Mouse (Mus musculus) heart, postnatal 14 days (tissue): ENCODE results near the gene Clasp2. TPM values are rescaled to one million over a fixed set of nuclear protein-coding genes. Genes with fewer than 3 reads are reported as not detected.
"Not testable (repeated sequence)": the region's sequence is repeated elsewhere in the genome, so short reads cannot be mapped to it uniquely, and the experiment has no call there.

ENCODE experiments used
- DNase-seq, 2 experiments: peaks; one replicate each; pipeline ENCODE4 v3.0.0; 2021 to 2022
- intact Hi-C: fragments of 180-260 bp; cut with DNase I; formaldehyde crosslinking; loops from one replicate; pipeline ENCODE4 v1.15.1; 2025
- total RNA-seq, 2 experiments: library from RNA; stranded (reverse); gene quantifications; 2 replicates each; pipeline ENCODE4 v1.2.3; 2021

Clasp2 gene
- total RNA-seq, 2 experiments from 2014 or later: 49.1 to 50.3 TPM

GRCm38 (mm10) chr9:113811327-113811726 is 70.1 kb downstream of the Clasp2 start:
- intact Hi-C loops: no loop called here
- DNase-seq: no peak

GRCm38 (mm10) chr9:113811957-113812670 is 70.8 kb downstream of the Clasp2 start:
- no peak for DNase-seq
- intact Hi-C loops: no loop called here

- no peak for DNase-seq
- intact Hi-C loops: no loop called here
Observed at GRCm38 (mm10) chr9:113812671-113813001, 71.4 kb downstream of the Clasp2 start.

- no peak for DNase-seq
- intact Hi-C loops: no loop called here
Observed at GRCm38 (mm10) chr9:113813086-113813485, 71.8 kb downstream of the Clasp2 start.

GRCm38 (mm10) chr9:113815836-113816235 is 74.6 kb downstream of the Clasp2 start:
- intact Hi-C loops: no loop called here
- DNase-seq: no peak

GRCm38 (mm10) chr9:113822150-113822549 is 80.9 kb downstream of the Clasp2 start:
- intact Hi-C loops: loop anchor here (5.0 kb wide), 1 partner anchor 80 kb away; the partner anchor contains the start of gene Clasp2
- DNase-seq: no peak

GRCm38 (mm10) chr9:113828719-113829118 is 87.4 kb downstream of the Clasp2 start:
- intact Hi-C loops: no loop called here
- no peak for DNase-seq

- DNase-seq: no peak
- intact Hi-C loops: no loop called here
Observed at GRCm38 (mm10) chr9:113830219-113830618, 88.9 kb downstream of the Clasp2 start.

GRCm38 (mm10) chr9:113833481-113833880 is 92.2 kb downstream of the Clasp2 start:
- intact Hi-C loops: no loop called here
- DNase-seq: no peak

GRCm38 (mm10) chr9:113837001-113837400 is 95.7 kb downstream of the Clasp2 start:
- no peak for DNase-seq
- intact Hi-C loops: no loop called here

GRCm38 (mm10) chr9:113837461-113837860 is 96.2 kb downstream of the Clasp2 start:
- DNase-seq: no peak
- intact Hi-C loops: no loop called here

GRCm38 (mm10) chr9:113844029-113844428 is 102.8 kb downstream of the Clasp2 start:
- intact Hi-C loops: no loop called here
- DNase-seq: no peak

- intact Hi-C loops: no loop called here
- no peak for DNase-seq
Observed at GRCm38 (mm10) chr9:113855441-113855840, 114.2 kb downstream of the Clasp2 start.

GRCm38 (mm10) chr9:113857281-113857928 is 116.1 kb downstream of the Clasp2 start:
- intact Hi-C loops: no loop called here
- no peak for DNase-seq

- intact Hi-C loops: no loop called here
- no peak for DNase-seq
Observed at GRCm38 (mm10) chr9:113857929-113858440, 116.7 kb downstream of the Clasp2 start.

GRCm38 (mm10) chr9:113859420-113859819 is 118.1 kb downstream of the Clasp2 start:
- intact Hi-C loops: no loop called here
- DNase-seq: no peak

GRCm38 (mm10) chr9:113863370-113863999 is 122.2 kb downstream of the Clasp2 start:
- DNase-seq: no peak
- intact Hi-C loops: no loop called here

GRCm38 (mm10) chr9:113867951-113868350 is 126.7 kb downstream of the Clasp2 start:
- intact Hi-C loops: no loop called here
- DNase-seq: no peak

- intact Hi-C loops: no loop called here
- no peak for DNase-seq
Observed at GRCm38 (mm10) chr9:113894903-113895302, 153.6 kb downstream of the Clasp2 start.

- DNase-seq: peak in 1 of 2 experiments; percentile 10
- intact Hi-C loops: loop anchor here (5.0 kb wide), 1 partner anchor 161 kb away; the partner anchor contains the start of gene Clasp2
Observed at GRCm38 (mm10) chr9:113903136-113903535, 161.9 kb downstream of the Clasp2 start.

GRCm38 (mm10) chr9:113904315-113904714 is 163.0 kb downstream of the Clasp2 start:
- DNase-seq: not testable (repeated sequence)
- intact Hi-C loops: loop anchor here (5.0 kb wide), 1 partner anchor 162 kb away; the partner anchor contains the start of gene Clasp2
